Comparison of ENCODE assay signal across 13 mouse cellular contexts in the genomic region with DNA sequence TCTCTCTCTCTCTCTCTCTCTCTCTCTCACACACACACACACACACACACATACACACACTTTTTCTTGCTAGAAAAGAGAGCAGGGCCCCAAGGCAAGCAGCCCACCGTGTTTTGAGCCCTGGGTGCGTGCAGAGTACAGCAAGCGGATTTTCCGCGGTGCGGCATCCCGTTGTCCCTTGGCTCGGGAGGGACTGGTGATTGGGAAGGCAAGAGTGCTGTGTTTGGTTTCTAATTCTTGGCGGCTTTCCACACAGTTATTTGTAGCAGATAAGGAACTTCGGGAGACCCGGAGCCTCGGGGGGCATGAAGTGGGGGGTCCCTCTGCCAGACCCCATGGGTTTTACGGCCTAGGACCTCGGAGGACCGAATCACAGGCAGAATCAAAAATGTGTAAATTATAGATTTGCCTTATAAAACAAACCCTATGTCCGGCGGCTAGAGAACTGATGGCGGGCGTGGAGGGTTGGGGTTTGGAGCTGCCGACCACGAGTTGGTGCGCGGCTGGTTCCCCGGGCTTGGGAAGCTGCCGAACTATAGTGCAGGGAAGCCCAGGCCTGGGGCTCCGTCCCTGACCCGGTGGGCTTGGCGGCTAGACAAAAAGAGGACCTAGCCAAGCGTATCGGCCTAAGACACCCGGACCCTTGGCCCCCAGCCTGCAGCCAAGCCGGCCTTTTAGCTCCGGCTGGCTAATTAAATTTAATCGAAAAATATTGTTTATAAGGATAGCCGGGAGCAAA. TPM values are rescaled to one million over a fixed set of nuclear protein-coding genes. Genes with fewer than 3 reads are reported as not detected.
DNase-seq lines count a peak whose midpoint lies in the region; ATAC-seq lines count a peak whose summit lies in the region.
"Had no signal": no experiment of that assay in that cellular context is flagged by ENCODE, and none has a peak within 500 bp of the region (broad histone marks: within the 10 kb centered on the region; RNA-seq: fewer than 3 reads in every experiment).

No protein-coding gene starts in this region.

- under 1% methylated on average over 35 of the region's 35 CpGs for WGBS in heart, embryonic 12.5 days
- WGBS in neural tube, embryonic 15.5 days = under 1% methylated on average over 35 of the region's 35 CpGs
- WGBS in embryonic facial prominence, embryonic 14.5 days = under 1% methylated on average over 35 of the region's 35 CpGs

- peak overlapping the region; percentile 83 for H3K9ac ChIP-seq in heart, embryonic 12.5 days
- H3K9ac ChIP-seq in neural tube, embryonic 15.5 days (replicated peaks) = no peak overlapping the region
- no peak overlapping the region for H3K9ac ChIP-seq in embryonic facial prominence, embryonic 14.5 days (ENCODE audit: low read depth, low read length)
- H3K9ac ChIP-seq: liver, postnatal 0 days had no signal

- peak overlapping the region; percentile 67 for H3K27ac ChIP-seq in heart, embryonic 12.5 days (ENCODE audit: poor library complexity, severe bottlenecking)
- H3K27ac ChIP-seq in neural tube, embryonic 15.5 days (replicated peaks) = no peak overlapping the region
- H3K27ac ChIP-seq in embryonic facial prominence, embryonic 14.5 days (replicated peaks; ENCODE audit: low read depth, low read length) = no peak overlapping the region
- H3K27ac ChIP-seq: kidney, postnatal 0 days had no signal

- H3K4me1 ChIP-seq in heart, embryonic 12.5 days (replicated peaks) = peaks cover 23% of the 10 kb centered on the region
- H3K4me1 ChIP-seq in neural tube, embryonic 15.5 days = no peaks in the 10 kb centered on the region
- H3K4me1 ChIP-seq in embryonic facial prominence, embryonic 14.5 days (ENCODE audit: control insufficient read depth, insufficient read depth, low read length) = no peaks in the 10 kb centered on the region

- no peak for DNase-seq in heart, postnatal 25 days (ENCODE audit: low spot score)
- peak; percentile 67 for DNase-seq in neural tube, embryonic 10.5 days (ENCODE audit: extremely low spot score, low spot score)
- DNase-seq in embryonic facial prominence, embryonic 14.5 days (ENCODE audit: low spot score) = no peak
- DNase-seq in lung, postnatal 10 days = peak; percentile 47
- no peak for DNase-seq in urinary bladder, postnatal 4 days (ENCODE audit: low spot score in 2 of 2)
- no peak for DNase-seq in right cerebral cortex, adult 2 months (ENCODE audit: low spot score in 2 of 2)
- DNase-seq: cerebellum, postnatal 25 days; liver, postnatal 0 days; thymus, postnatal 36 days had no signal

- peaks cover 79% of the 10 kb centered on the region for H3K27me3 ChIP-seq in heart, embryonic 12.5 days (replicated peaks)
- peaks cover 100% of the 10 kb centered on the region for H3K27me3 ChIP-seq in neural tube, embryonic 15.5 days (replicated peaks)
- H3K27me3 ChIP-seq in embryonic facial prominence, embryonic 14.5 days (replicated peaks; ENCODE audit: control insufficient read depth, insufficient read depth, low read length) = peaks cover 99% of the 10 kb centered on the region

- H3K4me3 ChIP-seq in heart, embryonic 12.5 days = peak overlapping the region; percentile 49
- no peak overlapping the region for H3K4me3 ChIP-seq in neural tube, embryonic 15.5 days (replicated peaks)
- peak overlapping the region; percentile 17; the same call in 1 of the 2 replicates for H3K4me3 ChIP-seq in embryonic facial prominence, embryonic 14.5 days (ENCODE audit: low read depth, low read length)
- H3K4me3 ChIP-seq: myocyte had no signal

- peak overlapping the region; percentile 74 for H3K4me2 ChIP-seq in heart, embryonic 12.5 days
- no peak overlapping the region for H3K4me2 ChIP-seq in neural tube, embryonic 15.5 days
- H3K4me2 ChIP-seq in embryonic facial prominence, embryonic 14.5 days (ENCODE audit: low read depth, low read length) = no peak overlapping the region

- H3K9me3 ChIP-seq in heart, embryonic 12.5 days (replicated peaks) = 0 out of 2 replicates have a peak, but pooled peaks cover 3% of the 10 kb centered on the region
- H3K9me3 ChIP-seq in neural tube, embryonic 15.5 days (replicated peaks) = 0 out of 2 replicates have a peak, but pooled peaks cover 1% of the 10 kb centered on the region
- no peaks in the 10 kb centered on the region for H3K9me3 ChIP-seq in embryonic facial prominence, embryonic 14.5 days (ENCODE audit: control insufficient read depth, low read length)

- ATAC-seq in heart, embryonic 12.5 days (ENCODE audit: insufficient number of reproducible peaks, low FRiP score) = no peak
- ATAC-seq in neural tube, embryonic 15.5 days (ENCODE audit: low FRiP score) = no peak
- ATAC-seq in embryonic facial prominence, embryonic 14.5 days (ENCODE audit: low read depth) = no peak
- ATAC-seq: liver, postnatal 0 days had no signal

- intact Hi-C loops in heart, postnatal 25 days (cut with DNase I) = no loop called here

- no peaks in the 10 kb centered on the region for H3K36me3 ChIP-seq in heart, embryonic 12.5 days
- H3K36me3 ChIP-seq in neural tube, embryonic 15.5 days = no peaks in the 10 kb centered on the region
- no peaks in the 10 kb centered on the region for H3K36me3 ChIP-seq in embryonic facial prominence, embryonic 14.5 days (ENCODE audit: control insufficient read depth, insufficient read depth, low read length)

RNA-seq across cellular contexts. Expression of a gene that starts 28.0 kb away (rescaled TPM):
- 42.6 and 45.6 TPM in 2 replicates for polyA plus RNA-seq in heart, embryonic 12.5 days (2016; fragmentation: Nextera tagmentation; extraction: Ambion mirVana)
- total RNA-seq in heart, postnatal 25 days (2021) = 10 to 100 TPM; 29.0 to 33.6 TPM
- 0.10 and 0.19 TPM in 2 replicates for polyA plus RNA-seq in neural tube, embryonic 15.5 days (2015; fragmentation: Nextera tagmentation; extraction: Ambion mirVana)
- polyA plus RNA-seq in embryonic facial prominence, embryonic 14.5 days (2014; fragmentation: Nextera tagmentation; extraction: Ambion mirVana) = 0.24 and 1.5 TPM in 2 replicates
- polyA plus RNA-seq: kidney, postnatal 0 days; liver, postnatal 0 days; myocyte had no signal

Comparison
In these comparisons a context has a peak if more than half of its experiments do, and no peak if none do; other contexts are left out.
1. DNase-seq: peak in neural tube, embryonic 10.5 days (single experiment) and lung, postnatal 10 days (single experiment); none in heart, postnatal 25 days (single experiment), embryonic facial prominence, embryonic 14.5 days (single experiment), urinary bladder, postnatal 4 days (0 of 2) and right cerebral cortex, adult 2 months (0 of 2).
2. RNA of a gene that starts 28.0 kb away (polyA plus RNA-seq): 42.6 to 45.6 TPM in heart, embryonic 12.5 days; 0.24 to 1.5 TPM in embryonic facial prominence, embryonic 14.5 days and 0.10 to 0.19 TPM in neural tube, embryonic 15.5 days; every median in the first group is over 10 times any median in the second.